Mouse (Mus musculus): Measurements from ENCODE around the gene C1qc. TPM values are rescaled to one million over a fixed set of nuclear protein-coding genes. Genes with fewer than 3 reads are reported as not detected.

C1qc gene
- polyA plus RNA-seq, 1 experiment from 2014 or later: 34.8 TPM

DNA sequence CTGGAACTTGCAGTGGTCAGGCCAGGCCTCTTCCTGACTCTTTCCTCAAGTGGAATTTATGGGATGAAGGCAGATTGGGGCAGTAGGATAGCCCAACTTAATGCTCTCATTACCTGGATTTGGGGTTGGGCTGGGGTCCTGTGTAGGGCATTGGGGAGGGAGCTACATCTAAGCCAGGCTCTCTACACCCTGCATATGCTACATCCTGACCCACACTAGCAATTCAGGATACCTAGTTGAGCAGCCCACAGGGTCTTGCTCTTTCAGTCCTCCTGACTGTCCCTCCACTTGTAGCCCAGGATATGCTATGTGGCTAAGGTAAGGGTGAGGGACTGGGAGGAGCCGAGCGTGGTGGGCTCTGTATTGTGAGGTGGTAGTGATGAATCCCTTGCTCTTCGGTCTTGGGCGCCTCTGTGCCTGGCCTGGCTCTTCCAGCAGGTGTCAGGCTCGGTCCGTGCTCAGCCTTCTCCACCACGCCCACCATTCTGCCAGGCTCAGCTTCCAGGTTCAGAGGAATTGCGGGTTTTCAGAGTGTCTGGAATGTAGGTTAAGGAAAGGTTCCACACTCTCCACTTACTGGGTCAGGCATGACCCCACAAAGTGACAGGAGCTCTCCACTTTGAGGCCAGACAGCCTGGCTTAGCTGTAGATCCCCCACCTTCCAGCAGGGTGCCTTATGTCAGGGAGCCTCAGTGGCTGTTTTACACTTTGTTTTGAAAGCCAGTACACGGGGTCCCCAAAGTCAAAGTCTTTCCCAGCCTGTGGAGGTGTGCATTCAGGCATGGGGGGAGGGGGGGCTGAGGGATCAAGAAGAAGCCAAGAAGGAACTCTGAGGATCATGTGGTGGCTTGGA is 1.1 kb upstream of the C1qc start:
- Histone ChIP-seq H3K4me1 (peaks cover 8% of the 10 kb centered on the region; the same call in 1 of the 2 replicates), H3K4me3 (no peak overlapping the region), H3K27me3 (peaks cover 51% of the 10 kb centered on the region), H3K4me2 (no peak overlapping the region), H3K9ac (no peak overlapping the region), H3K27ac (no peak overlapping the region), H3K9me3 (no peaks in the 10 kb centered on the region), H3K36me3 (no peaks in the 10 kb centered on the region)
- 6% methylated on average over 9 of the region's 9 CpGs for WGBS
- ATAC-seq (ENCODE audit: insufficient number of reproducible peaks, low FRiP score, low TSS enrichment, low read depth): no peak

DNA sequence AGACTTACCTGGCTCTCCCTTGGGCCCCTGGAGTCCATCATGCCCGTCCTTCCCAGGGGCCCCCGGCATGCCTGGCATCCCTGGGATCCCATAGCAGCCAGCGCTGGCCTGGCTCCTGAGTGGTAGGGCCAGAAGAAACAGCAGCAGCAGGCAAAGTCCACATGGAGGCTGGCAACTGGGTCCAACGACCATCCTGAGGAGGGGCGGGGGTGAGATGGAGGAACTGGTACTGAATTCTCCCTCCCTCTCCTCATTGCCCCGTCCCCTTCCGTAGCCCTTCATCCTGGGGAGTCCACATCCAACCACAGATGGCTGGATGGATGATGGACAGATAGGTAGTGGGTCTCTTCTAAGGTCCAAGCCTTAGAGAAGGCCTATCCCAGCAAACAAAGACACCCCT is 494 bp downstream of the C1qc start:
- Histone ChIP-seq H3K36me3 (no peaks in the 10 kb centered on the region), H3K4me2 (no peak overlapping the region), H3K9me3 (no peaks in the 10 kb centered on the region), H3K27ac (no peak overlapping the region), H3K4me1 (peaks cover 8% of the 10 kb centered on the region; the same call in 1 of the 2 replicates), H3K27me3 (peaks cover 44% of the 10 kb centered on the region), H3K9ac (no peak overlapping the region), H3K4me3 (no peak overlapping the region)
- 55% methylated on average over 7 of the region's 7 CpGs for WGBS
- no peak for ATAC-seq (ENCODE audit: insufficient number of reproducible peaks, low FRiP score, low TSS enrichment, low read depth)

DNA sequence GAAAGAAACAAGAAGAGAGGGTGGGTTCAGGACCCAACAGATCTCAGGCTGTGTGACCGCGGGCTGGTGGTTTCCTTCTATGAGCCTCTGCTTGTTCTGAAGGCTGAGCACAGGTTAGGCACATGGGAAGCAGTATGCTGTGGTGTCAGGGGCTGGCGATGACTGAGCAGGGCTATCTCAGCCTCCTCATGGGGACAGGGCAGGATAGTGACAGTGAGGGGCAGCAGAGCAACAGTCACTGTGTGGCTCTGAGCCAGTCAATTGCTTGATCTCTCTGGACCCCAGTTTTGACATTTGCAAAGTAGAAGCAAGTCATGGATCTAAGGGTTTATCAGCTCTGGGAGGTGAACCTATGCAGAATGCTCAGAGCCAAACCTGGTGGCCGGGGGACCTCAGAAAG is 1.8 kb downstream of the C1qc start:
- Histone ChIP-seq H3K4me2 (no peak overlapping the region), H3K4me3 (no peak overlapping the region), H3K9me3 (no peaks in the 10 kb centered on the region), H3K36me3 (no peaks in the 10 kb centered on the region), H3K4me1 (peaks cover 8% of the 10 kb centered on the region; the same call in 1 of the 2 replicates), H3K27ac (no peak overlapping the region), H3K9ac (no peak overlapping the region), H3K27me3 (peaks cover 31% of the 10 kb centered on the region)
- WGBS: 77% methylated on average over 4 of the region's 4 CpGs
- ATAC-seq (ENCODE audit: insufficient number of reproducible peaks, low FRiP score, low TSS enrichment, low read depth): no peak

DNA sequence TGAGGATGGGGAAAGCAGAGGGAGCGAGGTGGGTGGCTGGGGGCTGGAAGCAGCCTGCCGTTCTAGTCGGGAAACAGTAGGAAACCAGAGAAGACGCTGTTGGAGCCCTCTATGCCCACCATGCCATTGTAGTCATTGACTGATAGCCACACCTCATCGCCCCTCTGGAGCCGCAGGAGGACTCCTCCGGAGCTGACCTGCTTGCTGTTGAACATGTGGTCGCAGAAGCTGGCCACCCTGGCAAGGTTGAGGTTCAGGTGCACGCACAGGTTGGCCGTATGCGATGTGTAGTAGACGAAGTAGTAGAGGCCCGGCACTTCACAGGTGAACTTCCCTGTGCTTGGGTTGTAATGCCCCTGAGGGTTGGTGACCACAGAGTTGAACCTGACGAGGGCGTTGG is 2.9 kb downstream of the C1qc start:
- Histone ChIP-seq H3K4me1 (peaks cover 4% of the 10 kb centered on the region; the same call in 1 of the 2 replicates), H3K27ac (no peak overlapping the region), H3K4me2 (no peak overlapping the region), H3K4me3 (no peak overlapping the region), H3K9me3 (no peaks in the 10 kb centered on the region), H3K9ac (no peak overlapping the region), H3K27me3 (peaks cover 20% of the 10 kb centered on the region), H3K36me3 (no peaks in the 10 kb centered on the region)
- 86% methylated on average over 15 of the region's 15 CpGs for WGBS
- no peak for ATAC-seq (ENCODE audit: insufficient number of reproducible peaks, low FRiP score, low TSS enrichment, low read depth)

DNA sequence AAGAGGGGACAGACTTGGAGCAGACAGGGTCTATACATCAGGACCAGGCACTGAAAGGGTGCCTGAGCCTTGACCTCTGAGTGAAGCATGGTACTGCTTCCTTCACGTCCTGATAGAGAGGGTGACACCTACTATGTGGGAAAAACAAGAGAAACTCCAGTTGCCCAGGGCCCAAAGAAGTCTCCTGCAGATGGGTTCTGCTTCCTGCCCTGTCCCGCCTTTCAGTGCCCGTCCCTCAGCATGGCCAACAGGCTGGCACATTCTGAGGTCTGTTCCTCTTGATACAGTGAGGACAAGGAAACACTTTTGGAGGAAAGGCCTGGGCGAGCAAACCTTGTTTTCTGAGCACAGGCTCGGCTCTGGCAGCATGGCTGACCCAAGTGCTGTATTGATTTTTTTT is 5.2 kb downstream of the C1qc start:
- H3K9ac ChIP-seq: no peak overlapping the region
- H3K27me3 ChIP-seq: peaks cover 3% of the 10 kb centered on the region; the same call in 1 of the 2 replicates
- H3K27ac ChIP-seq: no peak overlapping the region
- 70% methylated on average over 5 of the region's 5 CpGs for WGBS
- H3K36me3 ChIP-seq: no peaks in the 10 kb centered on the region
- no peak for ATAC-seq (ENCODE audit: insufficient number of reproducible peaks, low FRiP score, low TSS enrichment, low read depth)
- no peaks in the 10 kb centered on the region for H3K4me1 ChIP-seq
- H3K4me3 ChIP-seq: no peak overlapping the region
- H3K4me2 ChIP-seq: no peak overlapping the region
- no peaks in the 10 kb centered on the region for H3K9me3 ChIP-seq

DNA sequence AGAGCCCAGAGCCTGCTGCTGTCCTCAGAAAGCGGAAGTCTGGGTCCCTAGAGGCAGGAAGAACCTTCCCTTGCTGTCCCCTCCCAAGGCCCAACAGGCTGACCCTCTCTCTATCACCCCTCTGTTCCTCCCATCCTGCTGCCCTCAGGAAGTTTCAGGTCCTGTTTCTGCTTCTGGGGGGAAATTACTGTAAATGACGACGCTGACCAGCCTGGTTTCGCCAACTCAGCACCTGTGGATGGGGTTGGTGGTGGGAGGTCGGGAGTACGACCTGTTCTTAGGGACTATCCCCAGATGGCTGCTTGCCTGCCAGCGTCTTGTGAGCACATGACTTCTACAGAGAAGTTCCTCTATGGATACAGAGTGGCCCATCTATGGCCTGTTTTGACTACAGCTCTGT is 6.8 kb downstream of the C1qc start, which contains the start of gene C1qb:
TSS of gene C1qb (minus strand) at position 87 of the 400 bp plus-strand sequence.
- 63% methylated on average over 7 of the region's 7 CpGs for WGBS
- Histone ChIP-seq H3K27me3 (peaks cover 3% of the 10 kb centered on the region; the same call in 1 of the 2 replicates), H3K4me3 (no peak within 1 kb of the TSS), H3K36me3 (no peaks in the 10 kb centered on the region), H3K4me1 (no peaks in the 10 kb centered on the region), H3K4me2 (no peak within 1 kb of the TSS), H3K27ac (no peak within 1 kb of the TSS), H3K9ac (no peak within 1 kb of the TSS), H3K9me3 (no peaks in the 10 kb centered on the region)
- no peak for ATAC-seq (ENCODE audit: insufficient number of reproducible peaks, low FRiP score, low TSS enrichment, low read depth)

DNA sequence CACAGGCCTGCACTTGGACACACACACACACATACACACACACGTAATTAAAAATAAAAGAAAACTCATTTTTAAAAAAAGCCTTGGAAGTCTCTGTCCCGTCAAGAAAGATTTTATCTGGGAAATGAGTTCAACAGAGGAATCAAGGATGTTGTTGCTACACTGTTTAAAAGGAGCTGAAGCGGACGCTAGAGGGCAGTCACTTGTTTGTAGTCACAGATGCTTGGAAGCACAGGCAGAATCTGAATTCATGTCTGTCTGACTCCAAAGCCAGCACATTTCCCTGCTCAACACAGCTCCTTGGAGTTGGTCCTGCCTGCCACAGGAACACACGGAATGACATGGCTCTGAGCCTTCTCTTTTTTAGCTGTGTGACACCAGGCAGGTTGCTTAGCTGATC is 14.3 kb downstream of the C1qc start:
- no peaks in the 10 kb centered on the region for H3K9me3 ChIP-seq
- WGBS: 20% methylated on average over 5 of the region's 5 CpGs
- no peaks in the 10 kb centered on the region for H3K36me3 ChIP-seq
- ATAC-seq (ENCODE audit: insufficient number of reproducible peaks, low FRiP score, low TSS enrichment, low read depth): no peak
- H3K4me3 ChIP-seq: no peak overlapping the region
- H3K27ac ChIP-seq: no peak overlapping the region
- H3K27me3 ChIP-seq: no peaks in the 10 kb centered on the region; the same call in 1 of the 2 replicates
- H3K4me2 ChIP-seq: no peak overlapping the region
- H3K4me1 ChIP-seq: no peaks in the 10 kb centered on the region
- H3K9ac ChIP-seq: no peak overlapping the region

DNA sequence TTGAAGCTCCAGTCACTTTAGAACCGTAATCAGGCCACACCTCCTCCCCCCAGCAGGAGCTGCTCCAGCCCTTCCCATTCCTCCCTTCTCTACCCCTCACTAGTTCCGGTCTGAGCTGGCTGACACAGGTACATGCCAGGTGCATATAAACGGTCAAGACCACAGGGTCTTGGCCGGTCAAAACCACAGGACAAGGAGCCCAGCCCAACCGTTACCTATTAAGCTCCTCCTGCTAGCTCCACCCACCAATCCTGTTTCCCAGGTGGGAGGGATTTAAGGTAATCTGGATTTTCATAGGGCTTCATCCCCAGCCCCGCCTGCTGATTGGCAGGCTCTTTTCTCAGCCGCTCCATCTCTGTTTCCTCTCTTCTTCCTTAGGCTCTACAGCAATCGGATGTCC is 14.7 kb downstream of the C1qc start:
- Histone ChIP-seq H3K36me3 (no peaks in the 10 kb centered on the region), H3K27ac (no peak overlapping the region), H3K27me3 (no peaks in the 10 kb centered on the region; the same call in 1 of the 2 replicates), H3K9ac (no peak overlapping the region), H3K4me1 (no peaks in the 10 kb centered on the region), H3K4me3 (no peak overlapping the region), H3K9me3 (no peaks in the 10 kb centered on the region), H3K4me2 (no peak overlapping the region)
- 39% methylated on average over 8 of the region's 8 CpGs for WGBS
- ATAC-seq (ENCODE audit: insufficient number of reproducible peaks, low FRiP score, low TSS enrichment, low read depth): no peak

DNA sequence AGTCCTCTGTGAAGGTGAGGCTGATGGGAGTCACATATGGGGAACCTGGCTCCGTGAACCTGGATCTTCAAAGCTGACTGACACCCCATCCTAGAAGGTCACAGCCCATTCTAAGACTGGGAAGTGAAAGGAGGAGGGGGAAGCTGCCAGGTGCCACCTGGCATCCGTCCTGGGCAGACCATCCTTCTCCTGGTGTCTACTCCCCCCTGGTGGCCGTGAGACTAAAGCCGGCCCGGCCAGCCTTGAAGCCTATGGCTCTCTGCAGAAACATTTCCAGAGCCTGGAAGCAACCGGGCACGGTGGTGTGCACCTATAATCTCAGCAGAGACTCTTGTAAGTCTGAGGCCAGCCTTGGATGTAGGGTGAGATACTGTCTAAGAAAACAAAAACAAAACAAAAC is 15.9 kb downstream of the C1qc start:
- Histone ChIP-seq H3K27me3 (no peaks in the 10 kb centered on the region; the same call in 1 of the 2 replicates), H3K4me1 (no peaks in the 10 kb centered on the region), H3K9me3 (no peaks in the 10 kb centered on the region), H3K36me3 (no peaks in the 10 kb centered on the region), H3K4me3 (no peak overlapping the region), H3K27ac (no peak overlapping the region), H3K4me2 (no peak overlapping the region), H3K9ac (no peak overlapping the region)
- ATAC-seq (ENCODE audit: insufficient number of reproducible peaks, low FRiP score, low TSS enrichment, low read depth): no peak
- WGBS: 17% methylated on average over 7 of the region's 7 CpGs

DNA sequence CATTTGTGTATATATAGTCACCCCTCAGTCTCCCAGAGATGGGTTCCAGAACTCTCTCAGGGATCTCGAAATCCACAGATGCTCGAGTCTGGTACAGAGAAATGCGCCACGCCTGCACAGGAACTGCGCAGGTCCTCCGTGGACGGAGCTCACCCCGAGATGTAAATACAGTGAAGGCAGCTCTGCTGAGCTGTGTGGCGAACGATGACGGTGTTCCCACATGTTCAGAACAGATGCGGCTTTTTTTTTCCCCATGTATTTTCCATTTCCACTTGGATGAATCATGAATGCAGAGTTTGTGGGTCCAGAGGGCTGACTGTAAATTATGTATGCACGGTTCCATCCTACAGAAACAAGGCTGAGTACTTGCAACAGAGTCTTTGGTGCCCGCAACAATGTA is 17.9 kb downstream of the C1qc start:
- H3K4me1 ChIP-seq: no peaks in the 10 kb centered on the region
- no peaks in the 10 kb centered on the region for H3K27me3 ChIP-seq
- H3K9ac ChIP-seq: no peak overlapping the region
- no peaks in the 10 kb centered on the region for H3K36me3 ChIP-seq
- H3K9me3 ChIP-seq: no peaks in the 10 kb centered on the region
- H3K27ac ChIP-seq: no peak overlapping the region
- no peak overlapping the region for H3K4me3 ChIP-seq
- no peak overlapping the region for H3K4me2 ChIP-seq
- 77% methylated on average over 14 of the region's 14 CpGs for WGBS
- ATAC-seq (ENCODE audit: insufficient number of reproducible peaks, low FRiP score, low TSS enrichment, low read depth): no peak

DNA sequence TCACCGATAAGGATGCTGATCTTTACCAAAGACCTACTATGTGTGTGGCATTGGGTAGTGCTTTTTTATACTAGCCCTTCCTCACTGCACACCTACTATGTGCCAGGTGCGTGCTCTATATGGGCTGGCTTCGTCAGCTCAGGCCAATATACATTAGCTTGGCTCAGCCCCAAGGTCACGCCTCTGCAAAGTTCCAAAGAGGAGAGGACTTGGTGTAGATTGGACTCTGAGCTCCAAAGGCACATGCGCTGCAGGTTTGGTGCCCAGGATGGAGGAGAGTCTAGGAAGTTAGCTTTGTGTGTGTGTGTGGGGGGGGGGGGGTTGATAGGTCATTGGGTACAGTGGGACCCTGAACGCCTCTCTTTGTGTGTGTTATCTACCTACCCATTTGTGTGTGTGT is 24.5 kb downstream of the C1qc start:
- WGBS: 68% methylated on average over 6 of the region's 6 CpGs

DNA sequence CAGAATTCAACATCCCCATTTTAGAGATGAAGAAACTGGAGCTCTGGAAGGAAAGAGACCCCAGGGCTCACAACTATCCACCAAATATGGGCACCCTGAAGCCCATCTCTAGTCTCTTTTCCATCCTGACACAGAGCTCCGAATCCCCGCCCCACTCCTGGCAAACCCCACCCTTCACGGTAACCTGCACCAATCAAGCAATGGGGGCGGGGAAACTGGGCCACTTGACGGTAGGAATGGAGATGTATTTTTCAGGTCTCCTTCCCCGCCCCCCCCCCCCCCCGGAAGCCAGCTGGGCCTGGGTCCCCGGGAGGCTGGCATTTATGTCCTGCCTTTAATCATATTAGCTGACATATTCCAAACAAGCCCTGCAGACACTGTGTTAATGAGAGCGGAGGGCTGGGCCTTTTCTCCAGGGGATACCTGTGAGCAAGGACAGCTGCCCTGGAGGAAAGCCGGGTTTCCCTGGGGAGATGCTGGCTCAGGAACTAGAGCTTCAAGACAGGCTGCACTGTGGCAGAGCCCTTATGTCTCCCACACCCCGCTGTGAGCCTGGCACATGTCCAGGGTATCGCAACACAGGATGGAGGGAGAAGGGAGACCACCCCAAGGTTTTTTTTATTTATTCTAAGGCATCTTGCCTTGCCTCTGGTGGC is 25.0 kb downstream of the C1qc start:
- 7% methylated on average over 12 of the region's 12 CpGs for WGBS
- no peak overlapping the region for H3K4me2 ChIP-seq

More for the DNA sequence above, 24.5 kb downstream of the C1qc start:
- peaks cover 5% of the 10 kb centered on the region; the same call in 1 of the 2 replicates for H3K4me1 ChIP-seq
- H3K27me3 ChIP-seq: no peaks in the 10 kb centered on the region
- no peaks in the 10 kb centered on the region for H3K36me3 ChIP-seq
- H3K27ac ChIP-seq: no peak overlapping the region
- no peak overlapping the region for H3K4me2 ChIP-seq
- no peaks in the 10 kb centered on the region for H3K9me3 ChIP-seq
- H3K4me3 ChIP-seq: no peak overlapping the region
- no peak for ATAC-seq (ENCODE audit: insufficient number of reproducible peaks, low FRiP score, low TSS enrichment, low read depth)
- H3K9ac ChIP-seq: no peak overlapping the region

More for the DNA sequence above, 25.0 kb downstream of the C1qc start:
- H3K4me1 ChIP-seq: peaks cover 5% of the 10 kb centered on the region; the same call in 1 of the 2 replicates
- H3K9me3 ChIP-seq: no peaks in the 10 kb centered on the region
- no peak for ATAC-seq (ENCODE audit: insufficient number of reproducible peaks, low FRiP score, low TSS enrichment, low read depth)
- no peak overlapping the region for H3K4me3 ChIP-seq
- no peak overlapping the region for H3K9ac ChIP-seq
- H3K27ac ChIP-seq: no peak overlapping the region
- H3K27me3 ChIP-seq: no peaks in the 10 kb centered on the region
- no peaks in the 10 kb centered on the region for H3K36me3 ChIP-seq
